Mouse (Mus musculus) megakaryocyte progenitor cell, adult 5-6 weeks (primary cell): ENCODE data around the gene Zfp281. TPM values are rescaled to one million over a fixed set of nuclear protein-coding genes. Genes with fewer than 3 reads are reported as not detected.

Experiments
- ATAC-seq: replicated peaks from 2 replicates; pipeline ENCODE4 v1.8.0; 2016; ENCODE audit warnings: mild to moderate bottlenecking, moderate TSS enrichment, inconsistent platforms; ENCODE audit not compliant: poor library complexity
- total RNA-seq, 2 experiments: library from RNA; stranded (forward) in 1 of 2; stranded (reverse) in 1 of 2; fragments of 157-497, 149-512 nt in 1 of 2; fragments of 200-1000 nt in 1 of 2; gene quantifications; 2 replicates each; pipeline versions ENCODE4 v1.2.3 to v1.2.4; 2015 to 2017

Gene Zfp281
- total RNA-seq, 2 experiments from 2014 or later = 20.5 to 23.7 TPM

DNA sequence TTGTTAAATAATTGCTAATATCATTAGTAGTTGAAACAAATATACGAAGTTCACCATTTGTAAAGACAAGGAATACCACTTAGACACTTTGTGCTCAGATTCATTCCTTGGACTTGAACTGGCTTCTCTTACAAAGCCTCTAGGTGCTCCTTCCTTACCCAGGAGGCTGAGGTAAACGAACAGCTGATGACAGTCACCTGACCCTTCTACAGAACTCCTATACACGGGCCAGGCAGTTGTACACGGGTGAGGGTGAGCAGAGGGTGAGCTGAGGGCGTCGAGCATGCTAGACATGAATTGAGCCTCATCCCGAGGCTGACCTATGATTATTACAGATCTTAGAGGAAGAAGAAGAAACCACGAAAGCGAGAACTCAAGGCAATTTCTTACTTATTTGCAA, 12.9 kb upstream of the Zfp281 start:
- no peak for ATAC-seq

DNA sequence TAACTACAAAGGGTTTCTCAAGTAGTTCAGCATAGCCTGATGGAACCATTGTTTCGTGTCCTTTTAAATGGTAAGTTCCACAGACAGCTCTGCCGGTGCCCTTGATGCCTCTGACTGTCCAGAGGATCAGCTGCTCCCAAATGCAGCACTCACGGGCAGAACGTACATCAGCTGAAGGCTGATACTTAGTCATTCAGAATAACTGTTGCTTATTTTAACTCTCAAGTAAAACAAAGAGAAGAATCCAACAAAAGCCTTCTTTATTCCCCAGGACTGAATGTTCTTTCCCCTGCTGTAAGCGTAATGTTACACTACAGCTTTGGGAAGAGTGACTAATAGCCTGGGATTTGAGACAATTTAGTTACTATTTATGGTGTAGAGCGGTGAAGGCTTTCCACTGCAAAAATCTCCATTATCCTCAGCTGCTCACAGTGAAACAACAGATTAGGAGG, 11.4 kb upstream of the Zfp281 start:
- no peak for ATAC-seq

GRCm38 (mm10) chr1:136614748-136615440, 9.8 kb upstream of the Zfp281 start:
- no peak for ATAC-seq

DNA sequence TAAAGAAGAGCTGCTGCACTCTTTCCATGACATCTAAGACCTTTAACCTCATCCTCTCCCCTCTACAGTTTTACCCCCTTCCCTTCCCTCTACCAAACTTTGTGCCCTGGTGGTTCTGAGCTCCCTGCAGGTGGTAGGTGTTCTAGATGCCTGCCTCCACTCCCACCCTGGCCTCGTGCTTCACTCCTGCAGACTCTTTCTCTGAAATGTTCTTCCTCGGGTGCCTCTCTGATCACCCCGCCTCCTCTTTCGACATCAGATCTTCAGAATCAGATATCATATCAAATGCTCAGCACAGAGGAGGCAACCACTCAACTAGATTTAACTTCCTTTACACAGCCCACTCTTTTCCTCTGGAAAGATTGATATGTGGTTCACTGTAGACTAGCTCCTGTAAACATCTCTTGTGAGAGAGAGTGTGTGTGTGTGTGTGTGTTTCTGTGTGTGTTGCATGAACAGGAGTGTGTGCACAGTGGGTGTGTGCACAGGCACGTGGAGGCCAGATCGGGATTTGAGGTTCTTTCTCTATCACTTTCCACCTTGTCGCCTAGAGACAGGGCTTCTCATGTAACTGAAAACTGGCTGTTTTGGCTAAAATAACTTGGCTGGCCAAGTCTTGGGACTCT, 7.4 kb upstream of the Zfp281 start:
- peak; percentile 51 for ATAC-seq

- peak; percentile 82 for ATAC-seq
These were observed 6.1 kb upstream of the Zfp281 start for GRCm38 (mm10) chr1:136618570-136618969.

- ATAC-seq = peak; percentile 17
These were observed 556 bp downstream of the Zfp281 start for GRCm38 (mm10) chr1:136625019-136625895.

GRCm38 (mm10) chr1:136626141-136626540, 1.4 kb downstream of the Zfp281 start:
- ATAC-seq = no peak

DNA sequence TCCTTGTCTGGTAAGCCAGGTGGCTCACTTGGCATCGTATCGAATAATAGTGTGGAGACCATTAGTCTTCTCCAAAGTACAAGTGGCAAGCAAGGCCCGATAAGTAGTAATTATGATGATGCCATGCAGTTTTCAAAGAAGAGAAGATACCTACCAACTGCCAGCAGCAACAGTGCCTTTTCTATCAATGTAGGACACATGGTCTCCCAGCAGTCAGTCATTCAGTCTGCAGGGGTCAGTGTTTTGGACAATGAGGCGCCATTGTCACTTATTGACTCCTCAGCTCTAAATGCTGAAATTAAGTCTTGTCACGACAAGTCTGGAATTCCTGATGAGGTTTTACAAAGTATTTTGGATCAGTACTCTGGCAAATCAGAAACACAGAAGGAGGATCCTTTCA, 2.1 kb downstream of the Zfp281 start:
- ATAC-seq = no peak

DNA sequence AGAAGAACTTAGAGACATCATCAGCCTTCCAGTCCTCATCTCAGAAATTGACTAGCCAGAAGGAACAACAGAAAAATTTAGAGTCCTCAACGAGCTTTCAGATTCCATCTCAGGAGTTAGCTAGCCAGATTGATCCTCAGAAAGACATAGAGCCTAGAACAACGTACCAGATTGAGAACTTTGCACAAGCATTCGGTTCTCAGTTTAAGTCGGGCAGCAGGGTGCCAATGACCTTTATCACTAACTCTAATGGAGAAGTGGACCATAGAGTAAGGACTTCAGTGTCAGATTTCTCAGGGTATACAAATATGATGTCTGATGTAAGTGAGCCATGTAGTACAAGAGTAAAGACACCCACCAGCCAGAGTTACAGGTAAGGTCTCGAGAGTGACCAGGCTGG, 2.9 kb downstream of the Zfp281 start:
- no peak for ATAC-seq

GRCm38 (mm10) chr1:136632891-136633290, 8.2 kb downstream of the Zfp281 start:
- no peak for ATAC-seq

GRCm38 (mm10) chr1:136635644-136636043, 10.9 kb downstream of the Zfp281 start:
- peak; percentile 63 for ATAC-seq

GRCm38 (mm10) chr1:136636946-136637345, 12.2 kb downstream of the Zfp281 start:
- no peak for ATAC-seq

DNA sequence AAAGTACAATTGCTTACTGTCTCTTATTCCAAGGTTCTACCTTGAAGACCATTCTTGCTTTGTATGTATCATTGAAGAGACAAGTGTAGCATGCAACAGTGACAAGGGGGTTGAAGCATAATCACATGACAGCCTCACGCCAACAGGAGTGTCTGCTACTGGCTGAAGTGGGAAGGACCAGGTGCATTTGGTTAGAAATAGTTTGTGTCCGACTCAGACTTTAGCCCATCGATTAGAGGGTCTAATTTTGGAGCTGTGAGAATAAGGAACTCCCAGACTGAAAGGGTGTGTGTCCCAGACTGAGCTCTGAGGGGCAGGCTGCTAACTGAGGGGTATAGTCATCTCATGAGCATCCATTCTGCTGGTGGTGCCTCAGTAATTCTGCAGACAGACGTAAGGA, 13.0 kb downstream of the Zfp281 start:
- ATAC-seq = no peak

DNA sequence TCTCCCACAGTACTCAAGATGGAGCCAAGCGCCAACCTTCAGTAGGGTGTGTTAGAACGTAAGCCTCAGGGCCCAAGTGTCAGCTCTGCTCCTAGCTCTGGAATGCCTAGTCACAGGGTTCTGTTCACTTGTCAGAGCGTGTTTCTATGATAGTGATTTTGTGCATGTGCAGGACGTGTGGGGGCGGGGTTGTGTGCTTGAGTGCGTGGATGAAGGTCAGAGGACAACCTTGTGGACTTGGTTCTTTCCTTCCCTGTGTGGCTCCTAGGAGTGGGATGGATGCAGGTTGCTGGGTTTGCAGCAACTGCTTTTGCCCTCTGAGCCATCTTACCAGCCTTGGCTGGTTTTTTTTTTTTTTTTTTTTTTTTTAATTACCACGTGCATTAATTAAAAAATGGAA, 13.5 kb downstream of the Zfp281 start:
- ATAC-seq = no peak

DNA sequence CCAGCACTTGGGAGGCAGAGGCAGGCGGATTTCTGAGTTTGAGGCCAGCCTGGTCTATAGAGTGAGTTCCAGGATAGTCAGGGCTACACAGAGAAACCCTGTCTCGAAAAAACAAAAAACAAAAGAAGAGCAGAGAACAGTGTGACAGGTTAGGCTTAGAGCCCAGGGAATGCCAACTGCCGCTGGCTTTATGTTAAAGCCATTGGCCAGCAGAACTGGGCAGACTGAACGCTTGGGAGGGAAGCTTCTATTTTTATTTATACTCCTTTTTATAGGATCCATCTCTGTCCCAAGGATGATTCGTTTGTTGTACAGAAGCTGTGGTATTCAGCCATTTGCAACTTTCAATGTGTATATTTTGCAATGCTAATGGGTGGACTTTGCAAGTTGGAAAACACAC, 14.0 kb downstream of the Zfp281 start:
- no peak for ATAC-seq

DNA sequence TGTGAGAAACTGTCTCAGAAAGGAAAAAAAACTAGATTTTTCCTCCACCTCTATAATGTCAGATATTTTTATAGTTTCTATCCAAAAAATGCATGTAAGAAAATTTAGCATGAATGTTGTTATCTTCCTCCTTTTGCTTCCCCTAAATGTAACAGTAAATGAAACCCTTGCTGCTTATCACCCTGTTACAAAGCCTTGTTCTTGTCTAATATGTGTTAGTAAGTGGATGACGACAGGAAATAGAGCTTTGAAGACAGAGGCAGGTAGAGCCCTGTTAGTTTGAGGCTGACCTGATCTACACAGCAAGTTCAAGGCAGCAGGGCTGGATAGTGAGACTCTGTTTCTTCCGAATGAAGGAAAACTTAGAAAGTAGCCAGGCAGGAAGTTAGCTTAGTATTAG, 14.5 kb downstream of the Zfp281 start:
- ATAC-seq = peak; percentile 58

DNA sequence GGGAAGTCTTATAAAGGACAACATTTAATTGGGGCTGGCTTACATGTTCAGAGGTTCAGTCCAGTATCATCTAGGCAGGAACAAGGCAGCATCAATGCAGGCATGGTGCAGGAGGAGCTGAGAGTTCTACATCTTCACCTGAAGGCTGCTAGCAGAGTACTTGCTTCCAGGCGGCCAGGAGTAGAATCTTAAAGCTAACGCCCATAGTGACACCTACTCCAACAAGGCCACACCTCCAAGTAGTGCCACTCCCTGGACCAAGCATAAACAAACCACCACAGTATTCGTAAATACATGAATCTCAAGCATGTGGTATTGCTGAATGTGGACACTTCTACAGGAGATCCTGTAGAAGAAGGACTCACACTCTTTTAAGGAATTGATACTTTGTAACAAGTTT, 18.0 kb downstream of the Zfp281 start:
- ATAC-seq = no peak

GRCm38 (mm10) chr1:136644486-136644885, 19.8 kb downstream of the Zfp281 start:
- no peak for ATAC-seq

DNA sequence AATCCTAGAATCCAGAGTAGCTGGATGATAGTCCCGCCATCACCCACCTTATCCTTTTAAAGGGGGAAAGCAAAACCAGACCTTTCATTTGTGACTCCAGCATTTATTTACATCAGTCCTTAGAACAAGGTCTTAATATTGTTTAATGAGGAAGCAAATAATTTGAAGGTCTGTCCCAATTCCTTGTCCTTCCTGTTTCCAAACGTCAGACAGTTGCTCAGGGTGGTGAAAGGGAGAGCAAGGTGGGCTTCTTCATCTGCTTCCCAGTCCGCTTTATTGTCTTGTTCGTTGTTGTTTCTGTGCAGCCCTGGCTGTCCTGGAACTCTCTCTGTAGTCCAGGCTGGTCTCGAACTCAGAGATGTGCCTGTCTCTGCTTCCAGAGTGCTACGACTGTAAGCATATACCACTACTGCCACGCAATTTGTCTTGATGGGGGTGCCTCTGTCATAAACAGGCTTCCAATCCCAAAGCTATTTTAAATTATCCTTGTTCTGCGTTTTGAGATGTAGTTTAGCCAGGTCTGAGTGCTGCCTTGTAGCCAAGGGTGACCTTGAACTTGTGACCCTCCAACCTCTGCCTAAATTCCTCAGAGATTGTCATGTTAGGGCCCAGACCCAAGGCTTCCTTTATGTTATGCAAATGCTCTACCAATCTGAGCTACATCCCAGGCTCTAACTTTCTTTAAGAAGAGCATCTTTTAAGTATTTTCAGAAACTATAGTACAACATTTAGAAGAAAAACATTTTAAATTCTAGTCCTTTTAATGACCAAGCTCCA, 21.3 kb downstream of the Zfp281 start:
- ATAC-seq = peak; percentile 37; the same call in 1 of the 2 replicates

GRCm38 (mm10) chr1:136652066-136652465, 27.4 kb downstream of the Zfp281 start:
- ATAC-seq = no peak

DNA sequence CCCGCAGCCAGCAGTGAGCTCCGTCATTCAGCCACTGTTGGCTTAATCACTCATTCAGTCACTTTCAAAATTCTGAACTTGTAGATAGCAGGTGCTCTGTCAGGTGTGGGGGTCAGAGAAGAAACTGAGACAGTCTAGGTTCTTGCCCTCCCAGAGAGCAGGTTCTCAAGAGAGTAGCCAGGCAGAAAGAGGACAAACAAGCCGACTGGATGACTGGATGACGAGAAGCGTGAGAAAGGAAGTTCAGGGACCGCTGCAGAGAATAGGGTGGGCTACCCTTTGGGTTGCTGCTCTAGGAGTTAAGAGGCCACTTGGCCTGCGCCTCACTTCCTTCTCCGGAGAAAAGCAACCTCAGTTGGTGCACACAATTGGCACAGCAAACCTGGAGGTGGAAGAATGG, 28.8 kb downstream of the Zfp281 start:
- ATAC-seq = no peak
